Mouse (Mus musculus) liver, postnatal 0 days (tissue): Measurements from ENCODE around the gene Bdh2.

Source experiments
- CTCF ChIP-seq: sonication (generic); IDR thresholded peaks from 2 replicates; pipeline ENCODE4 v1.5.1; 2016; ENCODE audit warnings: antibody characterized with exemption, low read depth
- EP300 ChIP-seq: IDR thresholded peaks from 2 replicates; pipeline ENCODE4 v1.6.1; 2016; ENCODE audit warnings: antibody characterized with exemption, low read depth, mild to moderate bottlenecking

DNA sequence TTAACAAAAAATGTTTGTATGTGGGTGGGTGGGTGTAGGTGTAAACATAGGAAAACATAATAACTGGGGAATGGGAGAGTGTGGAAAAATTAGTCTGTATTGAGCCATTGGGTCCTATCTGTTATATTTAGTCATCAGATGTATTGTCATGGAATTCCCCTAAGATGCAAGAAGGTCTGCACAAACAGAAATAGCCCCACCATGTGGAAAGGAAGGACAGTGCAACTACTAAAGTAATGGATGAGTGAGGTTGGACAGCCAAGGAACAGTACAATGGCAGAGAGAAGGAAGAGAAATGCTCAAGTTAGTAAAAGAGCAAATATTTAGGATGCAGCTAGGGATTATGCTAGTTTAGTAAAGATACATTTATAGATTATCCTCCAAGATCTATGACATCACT lies 35.3 kb upstream of the Bdh2 start:
- peak; percentile 60 for TF ChIP-seq CTCF
- TF ChIP-seq EP300, result no peak
